Mouse (Mus musculus): ENCODE measurements around the gene Fign. TPM values are rescaled to one million over a fixed set of nuclear protein-coding genes. Genes with fewer than 3 reads are reported as not detected.

Gene Fign
- total and polyA plus RNA-seq, 3 experiments, result 2.9 to 6.8 (median 3.6) TPM

GRCm38 (mm10) chr2:64059477-64059876, 38.4 kb downstream of the Fign start:
- DNase-seq, result no peak

- DNase-seq, result no peak
Observed at GRCm38 (mm10) chr2:64048142-64048541, 49.7 kb downstream of the Fign start.

GRCm38 (mm10) chr2:64043099-64043498, 54.7 kb downstream of the Fign start:
- DNase-seq, result peak; percentile 79

- DNase-seq, result no peak
Observed at GRCm38 (mm10) chr2:64035393-64035792, 62.4 kb downstream of the Fign start.

- DNase-seq, result peak; percentile 13
Observed at GRCm38 (mm10) chr2:64033871-64034270, 64.0 kb downstream of the Fign start.

- DNase-seq, result no peak
Observed at GRCm38 (mm10) chr2:64025961-64026360, 71.9 kb downstream of the Fign start.

GRCm38 (mm10) chr2:63994304-63995023, 103.4 kb downstream of the Fign start:
- DNase-seq, result no peak

GRCm38 (mm10) chr2:63985426-63985825, 112.4 kb downstream of the Fign start:
- no peak for DNase-seq

GRCm38 (mm10) chr2:63982351-63982751, 115.5 kb downstream of the Fign start:
- no peak for DNase-seq

GRCm38 (mm10) chr2:63981449-63981848, 116.4 kb downstream of the Fign start:
- no peak for DNase-seq

- no peak for DNase-seq
Observed at GRCm38 (mm10) chr2:63969633-63970032, 128.2 kb downstream of the Fign start.

- DNase-seq, result no peak
Observed at GRCm38 (mm10) chr2:63931041-63931440, 166.8 kb downstream of the Fign start.

- no peak for DNase-seq
Observed at GRCm38 (mm10) chr2:63926481-63927097, 171.2 kb downstream of the Fign start.

- DNase-seq, result no peak
Observed at GRCm38 (mm10) chr2:63925721-63926235, 172.1 kb downstream of the Fign start.
